Mouse (Mus musculus) CH12F3 (cell line): Measurements from ENCODE around the gene Zbtb2.

Experiments used
- in situ Hi-C: fragments of 300-500 bp; cut with MboI; formaldehyde crosslinking; loops from 2 replicates; pipeline ENCODE4 v1.14.3; 2020; ENCODE audit warnings: low sequenced_read_pairs

The Zbtb2 gene

GRCm38 (mm10) chr10:4338863-4339461, 48.9 kb downstream of the Zbtb2 start:
- in situ Hi-C loops: loop anchor here (10.0 kb wide), 2 partner anchors 244 to 334 kb away; no protein-coding TSS in a partner anchor

DNA sequence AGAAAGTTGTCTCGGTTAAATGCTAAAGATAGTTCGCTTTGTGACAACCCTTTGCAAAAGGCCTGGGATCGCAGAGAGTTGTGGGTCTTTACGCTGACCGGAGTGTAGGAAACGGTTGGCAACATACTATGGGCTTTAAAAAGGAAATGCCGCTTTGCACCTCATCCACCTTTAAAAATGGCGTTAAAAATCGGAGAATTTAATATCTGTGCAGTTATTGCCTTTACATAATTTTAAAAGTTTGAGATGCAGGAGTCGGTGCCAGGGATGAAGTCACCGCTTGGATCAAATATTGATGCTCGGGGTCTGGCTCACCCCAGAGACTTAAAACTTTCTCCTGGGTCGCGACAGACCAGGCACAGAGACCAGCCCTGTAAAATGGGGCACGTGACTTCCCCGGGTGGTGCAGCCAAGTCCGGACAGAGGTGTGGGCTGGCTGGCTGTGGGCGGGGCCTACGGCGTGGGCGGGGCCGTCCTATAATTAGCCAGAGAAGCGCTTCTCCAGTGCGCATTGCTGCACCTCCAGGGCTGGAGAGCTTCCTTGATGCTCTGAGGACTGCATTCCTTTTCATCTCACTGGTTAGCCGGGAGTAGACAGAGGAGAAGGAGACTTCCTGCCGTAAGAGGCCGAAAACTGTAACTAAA, 53.7 kb downstream of the Zbtb2 start:
- in situ Hi-C loops: loop anchor here (10.0 kb wide), 2 partner anchors 239 to 329 kb away; no protein-coding TSS in a partner anchor

GRCm38 (mm10) chr10:4333319-4333718, 54.6 kb downstream of the Zbtb2 start:
- in situ Hi-C loops: loop anchor here (10.0 kb wide), 2 partner anchors 239 to 329 kb away; no protein-coding TSS in a partner anchor

- in situ Hi-C loops: loop anchor here (10.0 kb wide), 2 partner anchors 238 to 328 kb away; no protein-coding TSS in a partner anchor
Observed at GRCm38 (mm10) chr10:4332228-4332979, 55.5 kb downstream of the Zbtb2 start.

- in situ Hi-C loops: no loop called here
Observed at GRCm38 (mm10) chr10:4327716-4328115, 60.2 kb downstream of the Zbtb2 start.

DNA sequence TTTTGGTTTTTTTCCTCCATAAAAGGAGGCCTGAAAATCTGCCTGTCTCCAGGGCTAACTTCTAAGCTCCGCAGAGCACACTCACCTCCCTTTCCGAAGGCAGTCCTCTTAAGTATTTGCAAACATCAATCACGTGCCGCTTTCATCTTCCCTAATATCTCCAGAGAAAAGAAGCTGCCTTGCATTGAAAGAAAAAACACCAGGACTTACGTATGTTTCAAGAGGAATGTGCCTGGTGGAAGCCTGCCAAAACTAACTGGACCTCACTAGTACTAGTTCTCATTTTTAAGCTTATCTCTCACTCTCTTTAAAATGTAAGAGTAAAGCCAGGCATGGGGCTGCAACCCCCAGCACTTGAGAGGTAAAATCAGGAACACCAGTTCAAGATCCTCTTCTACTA, 62.3 kb downstream of the Zbtb2 start:
- in situ Hi-C loops: no loop called here

DNA sequence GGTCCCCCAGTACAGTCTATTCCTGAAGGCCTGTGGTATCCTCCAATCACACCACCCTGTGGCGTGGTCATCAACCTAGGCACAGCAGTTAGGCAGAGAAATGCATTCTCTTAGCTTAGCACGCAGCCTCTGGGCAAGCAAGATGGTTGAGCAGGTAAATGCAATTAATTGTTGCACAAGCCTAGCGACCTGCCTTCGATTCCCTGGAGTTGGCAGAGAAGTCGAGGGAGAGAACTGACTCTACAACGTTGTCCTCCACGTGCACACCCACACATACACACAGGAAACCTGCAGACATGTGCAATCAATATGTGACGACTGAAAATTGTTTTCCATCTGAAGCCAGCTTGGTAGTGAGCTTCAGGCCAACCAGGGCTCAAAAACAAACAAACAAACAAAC, 64.0 kb downstream of the Zbtb2 start:
- in situ Hi-C loops: no loop called here
